Mouse (Mus musculus) intestine, postnatal 0 days (tissue): ENCODE data around the gene Rpl19. TPM values are rescaled to one million over a fixed set of nuclear protein-coding genes. Genes with fewer than 3 reads are reported as not detected.

ENCODE experiments used
- ATAC-seq: fragments of 200-750 bp; cut with Nextera tagmentation; 2 replicates; pipeline ENCODE4 v1.8.0; 2017; ENCODE audit warnings: mild to moderate bottlenecking, moderate TSS enrichment, moderate library complexity
- H3K27ac ChIP-seq: fragments of 300-500 bp; sonication (generic); 2 replicates; pipeline ENCODE4 v1.5.1; 2014; ENCODE audit warnings: mild to moderate bottlenecking, low read depth, low read length, moderate library complexity
- H3K27me3 ChIP-seq: fragments of 300-500 bp; sonication (generic); replicated peaks from 2 replicates; pipeline ENCODE4 v1.6.1; 2014; ENCODE audit warnings: low read length, mixed read lengths; ENCODE audit not compliant: control insufficient read depth, insufficient read depth
- H3K36me3 ChIP-seq: fragments of 300-500 bp; sonication (generic); 2 replicates; pipeline ENCODE4 v1.6.1; 2014; ENCODE audit warnings: mild to moderate bottlenecking, moderate library complexity; ENCODE audit not compliant: control insufficient read depth, insufficient read depth
- H3K4me1 ChIP-seq: fragments of 300-500 bp; sonication (generic); replicated peaks from 2 replicates; pipeline ENCODE4 v1.6.1; 2014; ENCODE audit warnings: antibody characterized with exemption, low read length, mixed read lengths; ENCODE audit not compliant: control insufficient read depth, insufficient read depth
- H3K4me2 ChIP-seq: fragments of 300-500 bp; sonication (generic); replicated peaks from 2 replicates; pipeline ENCODE4 v1.6.1; 2014; ENCODE audit warnings: low read depth, mild to moderate bottlenecking, moderate library complexity
- H3K4me3 ChIP-seq: fragments of 300-500 bp; sonication (generic); 2 replicates; pipeline ENCODE4 v1.5.1; 2014; ENCODE audit warnings: low read depth, low read length
- H3K9ac ChIP-seq: fragments of 300-500 bp; sonication (generic); 2 replicates; pipeline ENCODE4 v1.6.1; 2014; ENCODE audit warnings: mild to moderate bottlenecking, low read depth, low read length
- H3K9me3 ChIP-seq: fragments of 300-500 bp; sonication (generic); 2 replicates; pipeline ENCODE4 v1.6.1; 2016; ENCODE audit warnings: mixed run types; ENCODE audit not compliant: control insufficient read depth
- CTCF ChIP-seq: sonication (generic); IDR thresholded peaks from 2 replicates; pipeline ENCODE4 v1.5.1; 2016; ENCODE audit warnings: low read depth, mild to moderate bottlenecking, control low read depth, antibody characterized with exemption, moderate library complexity
- WGBS: fragments of 180-500 bp; shearing (Covaris S2); extraction: QIAGEN DNeasy Blood & Tissue Kit; methylation state at CpG from one replicate; pipeline ENCODE4 v1.1.7; 2014; 5-methylcytosine and 5-hydroxymethylcytosine counted together
- polyA plus RNA-seq: library from polyadenylated mRNA; unstranded; fragments of >200 nt; fragmentation: Nextera tagmentation; extraction: Ambion mirVana; gene quantifications from 2 replicates; pipeline ENCODE4 v1.2.1, GENCODE M21; 2015

Rpl19 gene
- polyA plus RNA-seq, 1 experiment from 2014 or later: 699 TPM

DNA sequence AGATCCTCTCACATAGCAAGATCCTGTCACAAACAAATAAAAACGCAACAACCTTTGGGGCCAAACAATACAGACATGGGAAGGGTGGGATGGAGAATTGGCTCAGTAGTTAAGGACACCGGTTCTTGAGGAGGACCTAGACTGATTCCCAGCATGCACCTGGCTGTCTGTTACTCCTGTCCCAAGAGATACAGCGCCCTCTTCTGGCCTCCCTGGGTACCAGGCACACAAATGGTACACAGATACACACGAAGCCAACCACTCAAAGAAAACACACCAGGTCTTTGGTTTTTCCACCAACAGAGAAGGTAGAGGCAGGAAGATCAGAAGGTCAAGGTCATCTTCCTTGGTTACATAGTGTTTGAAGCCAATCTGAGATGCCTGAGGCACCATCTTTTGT, 19.1 kb downstream of the Rpl19 start:
- no peak overlapping the region for H3K27ac ChIP-seq
- no peak overlapping the region for H3K9ac ChIP-seq
- H3K4me1 ChIP-seq: no peaks in the 10 kb centered on the region
- no peaks in the 10 kb centered on the region for H3K9me3 ChIP-seq
- peaks cover 8% of the 10 kb centered on the region; the same call in 1 of the 2 replicates for H3K27me3 ChIP-seq
- H3K4me3 ChIP-seq: no peak overlapping the region
- no peak overlapping the region for H3K4me2 ChIP-seq
- ATAC-seq: no peak
- H3K36me3 ChIP-seq: no peaks in the 10 kb centered on the region
- WGBS: 67% methylated on average over 4 of the region's 4 CpGs
- TF ChIP-seq CTCF: peak; percentile 35; the same call in 1 of the 2 replicates

DNA sequence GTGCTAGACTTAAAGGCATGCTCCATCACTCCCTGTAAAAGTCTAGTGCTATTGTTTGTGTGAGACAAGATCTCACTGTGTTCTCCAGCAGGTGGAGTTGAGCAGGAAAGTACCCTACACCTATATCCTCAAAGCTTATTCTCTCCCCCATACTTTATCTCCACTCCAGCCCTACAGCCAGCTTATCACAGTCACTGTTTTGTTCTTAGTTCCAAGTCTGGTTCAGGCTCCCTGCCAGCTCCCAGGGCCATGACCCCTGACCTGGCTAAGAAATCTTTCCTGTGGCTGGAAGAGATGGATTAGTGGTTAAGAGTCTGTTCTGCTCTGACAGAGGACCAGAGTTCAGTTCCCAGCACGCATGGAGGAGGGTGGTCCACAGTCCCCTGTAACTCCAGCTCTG, 20.0 kb downstream of the Rpl19 start:
- Histone ChIP-seq H3K4me1 (no peaks in the 10 kb centered on the region), H3K4me3 (no peak overlapping the region), H3K9ac (no peak overlapping the region), H3K9me3 (no peaks in the 10 kb centered on the region), H3K27me3 (peaks cover 16% of the 10 kb centered on the region), H3K36me3 (no peaks in the 10 kb centered on the region), H3K4me2 (no peak overlapping the region), H3K27ac (no peak overlapping the region)
- no peak for TF ChIP-seq CTCF
- 61% methylated on average over 1 of the region's 1 CpGs for WGBS
- ATAC-seq: no peak

DNA sequence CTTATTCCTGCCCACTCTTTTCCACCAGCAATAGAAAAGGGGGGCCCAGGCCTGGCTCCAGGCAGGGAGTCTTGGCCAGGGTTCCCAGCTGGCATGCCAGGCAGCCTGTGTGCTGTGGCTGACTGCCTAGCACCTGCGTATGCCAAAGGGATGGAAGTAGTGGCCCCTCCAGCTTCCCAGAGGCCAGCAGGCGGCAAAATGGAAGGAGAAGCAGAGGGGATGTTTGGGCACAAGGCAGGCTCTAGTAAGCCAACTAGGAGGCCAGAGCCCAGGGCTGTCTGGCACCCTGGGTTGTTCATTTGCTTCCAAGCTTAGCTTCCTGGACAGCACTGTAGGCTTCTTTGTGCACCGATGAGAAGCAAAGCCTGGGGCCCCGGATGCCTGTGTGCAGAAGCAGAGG, 21.2 kb downstream of the Rpl19 start:
- Histone ChIP-seq H3K27me3 (peaks cover 29% of the 10 kb centered on the region), H3K4me1 (no peaks in the 10 kb centered on the region), H3K9me3 (no peaks in the 10 kb centered on the region), H3K27ac (no peak overlapping the region), H3K4me2 (no peak overlapping the region), H3K4me3 (no peak overlapping the region), H3K36me3 (no peaks in the 10 kb centered on the region), H3K9ac (no peak overlapping the region)
- TF ChIP-seq CTCF: no peak
- 73% methylated on average over 4 of the region's 4 CpGs for WGBS
- no peak for ATAC-seq

DNA sequence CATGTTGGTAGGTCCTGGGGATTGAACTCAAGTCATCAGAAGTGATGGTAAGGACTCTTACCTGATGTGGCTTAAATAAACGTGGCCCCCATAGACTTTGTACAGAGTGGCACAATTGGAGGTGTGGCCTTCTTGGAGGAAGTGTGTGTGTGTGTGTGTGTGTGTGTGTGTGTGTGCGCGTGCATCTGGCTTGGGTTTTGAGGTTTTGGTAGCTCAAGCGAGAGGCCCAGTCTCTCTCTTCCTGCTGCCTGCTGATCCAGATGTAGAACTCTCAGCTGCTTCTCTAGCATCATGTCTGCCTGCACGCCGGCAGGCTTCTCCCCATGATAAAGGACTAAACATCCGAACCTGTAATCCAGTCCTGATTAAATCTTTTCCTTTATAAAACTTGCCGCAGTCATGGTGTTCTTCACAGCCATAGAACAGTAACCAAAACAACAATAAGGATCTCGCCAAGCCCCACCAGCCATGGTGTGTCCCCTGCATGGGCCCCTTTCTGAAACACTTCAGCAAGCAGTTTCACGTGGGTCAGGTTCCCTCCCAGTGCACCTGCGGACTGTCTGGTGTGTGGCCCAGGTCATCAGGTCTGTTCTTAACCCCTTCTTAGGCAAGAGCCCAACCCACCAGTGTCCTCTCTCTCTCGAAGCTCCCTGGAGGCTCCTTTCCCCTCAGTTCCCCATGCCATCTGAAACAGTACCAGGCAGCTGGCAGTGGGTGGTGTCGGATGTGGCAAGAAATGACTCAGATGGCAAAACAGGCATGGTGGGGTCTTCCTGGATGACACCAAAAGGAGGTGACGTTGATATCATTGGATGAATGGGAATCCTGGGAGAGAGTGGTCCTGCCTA, 23.4 kb downstream of the Rpl19 start:
- Histone ChIP-seq H3K4me3 (no peak overlapping the region), H3K27me3 (peaks cover 44% of the 10 kb centered on the region), H3K4me2 (no peak overlapping the region), H3K27ac (no peak overlapping the region), H3K9me3 (no peaks in the 10 kb centered on the region), H3K9ac (no peak overlapping the region), H3K4me1 (no peaks in the 10 kb centered on the region), H3K36me3 (no peaks in the 10 kb centered on the region)
- no peak for ATAC-seq
- TF ChIP-seq CTCF: no peak
- 60% methylated on average over 14 of the region's 14 CpGs for WGBS

DNA sequence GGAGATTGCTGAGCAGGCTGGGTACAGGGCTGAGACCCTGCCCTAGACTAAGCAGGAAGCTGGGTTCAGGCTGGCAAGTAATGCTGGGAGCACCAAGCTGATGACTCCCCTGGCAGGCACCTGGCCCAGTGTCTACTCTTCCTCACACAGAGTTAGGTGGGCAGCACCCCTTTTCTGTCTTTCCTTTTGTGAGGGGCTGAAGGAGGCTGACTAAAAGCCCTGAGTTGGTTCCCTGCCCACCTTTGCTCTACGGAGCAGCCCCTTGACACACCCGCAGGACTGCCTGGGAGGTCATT, 24.0 kb downstream of the Rpl19 start:
- Histone ChIP-seq H3K9me3 (no peaks in the 10 kb centered on the region), H3K4me2 (no peak overlapping the region), H3K27me3 (peaks cover 44% of the 10 kb centered on the region), H3K27ac (no peak overlapping the region), H3K9ac (no peak overlapping the region), H3K4me1 (no peaks in the 10 kb centered on the region), H3K36me3 (no peaks in the 10 kb centered on the region), H3K4me3 (no peak overlapping the region)
- 31% methylated on average over 2 of the region's 2 CpGs for WGBS
- no peak for TF ChIP-seq CTCF
- no peak for ATAC-seq

DNA sequence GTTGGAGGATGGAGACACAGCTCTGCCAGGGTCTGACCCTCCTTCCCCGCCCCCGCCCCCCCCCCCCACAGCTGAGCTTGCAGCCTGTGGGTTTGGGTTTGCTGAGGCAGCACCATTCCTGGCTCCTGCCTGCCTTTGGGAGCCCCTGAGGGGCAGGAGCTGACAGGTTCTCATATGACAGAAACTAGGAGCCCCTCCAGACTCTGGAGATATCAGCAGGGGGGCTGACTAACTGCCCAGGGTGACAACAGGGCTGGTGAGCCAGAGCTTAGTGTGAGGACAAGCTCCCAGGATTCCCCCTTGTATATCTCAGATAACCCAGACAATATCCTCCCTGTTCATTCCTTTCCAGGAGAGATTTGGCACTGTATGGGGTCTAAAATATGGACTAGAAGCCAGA, 24.4 kb downstream of the Rpl19 start:
- no peak for TF ChIP-seq CTCF
- Histone ChIP-seq H3K9ac (no peak overlapping the region), H3K4me1 (no peaks in the 10 kb centered on the region), H3K36me3 (no peaks in the 10 kb centered on the region), H3K9me3 (no peaks in the 10 kb centered on the region), H3K27ac (no peak overlapping the region), H3K4me3 (no peak overlapping the region), H3K4me2 (no peak overlapping the region), H3K27me3 (peaks cover 44% of the 10 kb centered on the region)
- no peak for ATAC-seq
- WGBS: 40% methylated on average over 1 of the region's 2 CpGs
